Mouse (Mus musculus) brown adipose tissue, adult 24 weeks (tissue): ENCODE measurements at regions not wholly inside any gene's neighbourhood (a gene's known extent, or its start where the extent isn't known, plus 50 kb on each side); places are given as distances from the start of the nearest gene placed in this dataset.

ENCODE experiments used
- H3K27ac ChIP-seq: fragments of 200-500 bp; replicated peaks from 2 replicates; pipeline ENCODE4 v1.5.1; 2012; ENCODE audit warnings: low read depth, mild to moderate bottlenecking, low read length
- H3K4me1 ChIP-seq: fragments of 200-500 bp; 2 replicates; pipeline ENCODE4 v1.6.1; 2012; ENCODE audit warnings: low read length, mixed read lengths; ENCODE audit not compliant: control insufficient read depth, insufficient read depth, insufficient read length
- H3K4me3 ChIP-seq: fragments of 200-500 bp; 2 replicates; pipeline ENCODE4 v1.5.1; 2012; ENCODE audit warnings: low read depth, mild to moderate bottlenecking, low read length, moderate library complexity; ENCODE audit not compliant: insufficient read depth

- H3K27ac ChIP-seq, result no peak overlapping the region
- 0 out of 2 replicates have a peak, but pooled peaks cover 2% of the 10 kb centered on the region for H3K4me1 ChIP-seq
- H3K4me3 ChIP-seq, result no peak overlapping the region
Observed at GRCm38 (mm10) chr4:9080821-9081493, 842.1 kb upstream of the Car8 start.

GRCm38 (mm10) chr4:9079828-9080245, 841.0 kb upstream of the Car8 start:
- Histone ChIP-seq H3K27ac (no peak overlapping the region), H3K4me3 (no peak overlapping the region), H3K4me1 (0 out of 2 replicates have a peak, but pooled peaks cover 2% of the 10 kb centered on the region)

- Histone ChIP-seq H3K4me1 (peaks cover 8% of the 10 kb centered on the region), H3K27ac (no peak overlapping the region), H3K4me3 (no peak overlapping the region)
Observed at GRCm38 (mm10) chr4:9074447-9074846, 835.6 kb upstream of the Car8 start.

- Histone ChIP-seq H3K4me1 (peaks cover 8% of the 10 kb centered on the region), H3K4me3 (no peak overlapping the region), H3K27ac (no peak overlapping the region)
Observed at GRCm38 (mm10) chr4:9073736-9074428, 835.0 kb upstream of the Car8 start.

GRCm38 (mm10) chr4:9072321-9072720, 833.5 kb upstream of the Car8 start:
- Histone ChIP-seq H3K4me1 (peaks cover 8% of the 10 kb centered on the region), H3K27ac (no peak overlapping the region), H3K4me3 (no peak overlapping the region)

- no peak overlapping the region for H3K4me3 ChIP-seq
- peak overlapping the region; percentile 85 for H3K27ac ChIP-seq
- H3K4me1 ChIP-seq, result peaks cover 6% of the 10 kb centered on the region; the same call in 1 of the 2 replicates
Observed at GRCm38 (mm10) chr4:9067874-9068273, 829.0 kb upstream of the Car8 start.

- Histone ChIP-seq H3K4me3 (no peak overlapping the region), H3K27ac (no peak overlapping the region), H3K4me1 (no peaks in the 10 kb centered on the region)
Observed at GRCm38 (mm10) chr4:9065981-9066815, 827.4 kb upstream of the Car8 start.

GRCm38 (mm10) chr4:9061941-9062340, 823.1 kb upstream of the Car8 start:
- Histone ChIP-seq H3K4me1 (no peaks in the 10 kb centered on the region), H3K27ac (no peak overlapping the region), H3K4me3 (no peak overlapping the region)

GRCm38 (mm10) chr4:9060221-9060620, 821.4 kb upstream of the Car8 start:
- Histone ChIP-seq H3K4me3 (no peak overlapping the region), H3K4me1 (no peaks in the 10 kb centered on the region), H3K27ac (no peak overlapping the region)

GRCm38 (mm10) chr4:9057676-9058075, 818.8 kb upstream of the Car8 start:
- no peak overlapping the region for H3K4me3 ChIP-seq
- no peak overlapping the region for H3K27ac ChIP-seq
- no peaks in the 10 kb centered on the region for H3K4me1 ChIP-seq

GRCm38 (mm10) chr4:9057113-9057512, 818.3 kb upstream of the Car8 start:
- no peaks in the 10 kb centered on the region for H3K4me1 ChIP-seq
- H3K27ac ChIP-seq, result no peak overlapping the region
- H3K4me3 ChIP-seq, result no peak overlapping the region

- Histone ChIP-seq H3K27ac (no peak overlapping the region), H3K4me3 (no peak overlapping the region), H3K4me1 (no peaks in the 10 kb centered on the region)
Observed at GRCm38 (mm10) chr4:9055876-9056275, 817.0 kb upstream of the Car8 start.

GRCm38 (mm10) chr4:9055266-9055820, 816.5 kb upstream of the Car8 start:
- Histone ChIP-seq H3K4me3 (no peak overlapping the region), H3K27ac (no peak overlapping the region), H3K4me1 (no peaks in the 10 kb centered on the region)

- no peaks in the 10 kb centered on the region for H3K4me1 ChIP-seq
- no peak overlapping the region for H3K27ac ChIP-seq
- no peak overlapping the region for H3K4me3 ChIP-seq
Observed at GRCm38 (mm10) chr4:9048817-9049216, 810.0 kb upstream of the Car8 start.

GRCm38 (mm10) chr4:9047151-9047550, 808.3 kb upstream of the Car8 start:
- Histone ChIP-seq H3K4me3 (no peak overlapping the region), H3K4me1 (no peaks in the 10 kb centered on the region), H3K27ac (no peak overlapping the region)
